Mouse (Mus musculus): Measurements from ENCODE around the gene Pcgf1.

Gene Pcgf1

GRCm38 (mm10) chr6:83101688-83102556 is 24.3 kb downstream of the Pcgf1 start:
- peak; percentile 85 for DNase-seq (ENCODE audit: low read depth)

- no peak for DNase-seq (ENCODE audit: low read depth)
Observed at GRCm38 (mm10) chr6:83103130-83103650, 25.5 kb downstream of the Pcgf1 start.

- no peak for DNase-seq (ENCODE audit: low read depth)
Observed at GRCm38 (mm10) chr6:83104158-83104557, 26.5 kb downstream of the Pcgf1 start.

GRCm38 (mm10) chr6:83107566-83108400 is 30.1 kb downstream of the Pcgf1 start:
- DNase-seq (ENCODE audit: low read depth) = peak; percentile 87

GRCm38 (mm10) chr6:83108762-83109668 is 31.3 kb downstream of the Pcgf1 start, which contains the start of gene Mrpl53:
Gene Mrpl53, plus strand, starts transcription at chr6:83109040.
- peak; percentile 71 for DNase-seq (ENCODE audit: low read depth)

GRCm38 (mm10) chr6:83111510-83112136 is 34.0 kb downstream of the Pcgf1 start:
- no peak for DNase-seq (ENCODE audit: low read depth)

- peak; percentile 89 for DNase-seq (ENCODE audit: low read depth)
Observed at GRCm38 (mm10) chr6:83115011-83115671, 37.5 kb downstream of the Pcgf1 start, which contains the start of gene Mogs. Gene Mogs, plus strand, starts transcription at chr6:83115496.

- peak; percentile 65 for DNase-seq (ENCODE audit: low read depth)
Observed at GRCm38 (mm10) chr6:83115682-83116372, 38.2 kb downstream of the Pcgf1 start.

- DNase-seq (ENCODE audit: low read depth) = peak; percentile 13
Observed at GRCm38 (mm10) chr6:83116373-83117164, 38.9 kb downstream of the Pcgf1 start.

GRCm38 (mm10) chr6:83117165-83117438 is 39.4 kb downstream of the Pcgf1 start:
- peak; percentile 7 for DNase-seq (ENCODE audit: low read depth)

- DNase-seq (ENCODE audit: low read depth) = no peak
Observed at GRCm38 (mm10) chr6:83117616-83118015, 39.9 kb downstream of the Pcgf1 start.

GRCm38 (mm10) chr6:83118369-83118768 is 40.7 kb downstream of the Pcgf1 start:
- no peak for DNase-seq (ENCODE audit: low read depth)

GRCm38 (mm10) chr6:83118825-83119733 is 41.4 kb downstream of the Pcgf1 start:
- peak; percentile 47 for DNase-seq (ENCODE audit: low read depth)

GRCm38 (mm10) chr6:83119734-83120051 is 42.0 kb downstream of the Pcgf1 start:
- no peak for DNase-seq (ENCODE audit: low read depth)

- DNase-seq (ENCODE audit: low read depth) = peak; percentile 97
Observed at GRCm38 (mm10) chr6:83120930-83121862, 43.5 kb downstream of the Pcgf1 start, which contains the start of gene Wbp1. Gene Wbp1, minus strand, starts transcription at chr6:83121559.

- peak; percentile 21 for DNase-seq (ENCODE audit: low read depth)
Observed at GRCm38 (mm10) chr6:83121863-83122710, 44.4 kb downstream of the Pcgf1 start.
